Mouse (Mus musculus) ovary, adult 18-20 months (tissue): Measurements from ENCODE around the gene Fam102b.

ENCODE experiments used
- DNase-seq: peaks from one replicate; pipeline ENCODE4 v3.0.0; 2022; ENCODE audit warnings: low spot score, mixed read lengths

Fam102b gene

DNA sequence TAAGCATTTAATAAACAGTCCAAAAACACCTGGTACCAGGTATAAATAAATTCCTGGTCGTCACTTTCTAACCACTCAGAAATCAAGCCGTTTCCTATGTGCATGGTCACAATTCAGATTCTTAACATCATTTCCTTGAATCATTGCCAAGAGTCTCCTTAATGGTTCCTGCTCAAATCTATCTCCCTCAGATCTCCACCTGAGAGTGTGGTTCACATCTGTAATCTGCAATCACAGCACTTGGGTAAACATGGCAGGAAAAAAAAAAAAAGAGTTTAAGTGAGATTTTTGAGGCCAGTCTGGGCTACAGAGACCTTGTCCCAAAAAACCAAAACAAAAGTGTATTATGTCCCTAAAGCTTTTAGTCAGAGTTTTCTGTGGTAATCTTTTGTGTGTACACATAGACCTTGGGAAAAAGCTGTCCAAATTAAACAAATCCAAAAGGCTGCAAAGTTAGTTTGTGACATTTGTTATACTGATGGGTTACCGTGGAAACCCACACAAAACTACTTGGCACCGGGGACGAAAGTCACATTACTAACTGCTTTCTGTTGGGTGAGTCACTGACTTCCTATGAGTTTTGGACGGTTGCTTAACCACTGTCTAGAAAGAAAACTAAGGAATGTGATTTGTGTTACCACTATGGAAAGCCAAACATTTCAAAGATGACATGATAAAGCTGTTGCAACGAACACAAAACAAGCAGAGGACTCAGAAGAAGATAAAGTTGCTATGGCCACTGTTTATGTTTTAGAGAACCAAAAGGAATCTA lies 16.7 kb downstream of the Fam102b start:
- DNase-seq, result peak; percentile 37

DNA sequence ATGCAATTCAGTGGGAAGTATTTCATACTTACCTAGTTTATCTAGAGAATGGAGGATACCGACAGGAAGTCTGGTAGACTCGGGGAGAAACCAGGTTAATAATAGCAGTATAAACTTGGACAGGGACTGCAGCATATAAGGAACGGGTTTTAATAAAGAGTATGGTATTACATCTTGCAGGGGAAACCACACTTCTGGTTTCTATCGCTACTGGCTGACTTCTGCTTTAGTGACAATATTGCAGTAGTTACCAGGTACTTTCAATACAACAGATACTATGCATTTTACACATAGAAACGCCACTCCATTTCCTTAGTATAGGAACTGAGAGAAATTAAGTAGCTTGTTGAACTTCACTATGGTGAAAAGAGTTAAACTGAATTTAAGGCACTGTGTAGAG lies 19.2 kb downstream of the Fam102b start:
- no peak for DNase-seq

DNA sequence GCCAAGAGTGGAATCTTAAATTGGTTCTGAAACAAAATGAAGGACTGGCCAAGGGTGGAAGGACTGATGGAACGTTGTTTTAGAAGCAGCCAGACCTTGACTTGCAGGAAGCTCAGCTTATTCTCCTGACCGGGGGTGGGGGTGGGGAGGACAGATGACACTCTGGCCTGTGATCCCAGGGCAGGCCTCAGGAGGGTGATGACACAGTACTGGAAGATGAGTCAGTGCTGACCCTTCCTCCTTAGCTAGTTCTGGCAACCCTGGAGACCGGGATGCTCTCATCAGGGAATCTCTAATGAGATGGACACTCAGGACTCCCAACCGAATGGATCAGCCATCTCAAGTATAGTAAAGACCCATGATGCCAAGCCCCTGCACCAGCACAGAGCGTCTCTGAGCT lies 21.6 kb downstream of the Fam102b start:
- DNase-seq, result no peak

DNA sequence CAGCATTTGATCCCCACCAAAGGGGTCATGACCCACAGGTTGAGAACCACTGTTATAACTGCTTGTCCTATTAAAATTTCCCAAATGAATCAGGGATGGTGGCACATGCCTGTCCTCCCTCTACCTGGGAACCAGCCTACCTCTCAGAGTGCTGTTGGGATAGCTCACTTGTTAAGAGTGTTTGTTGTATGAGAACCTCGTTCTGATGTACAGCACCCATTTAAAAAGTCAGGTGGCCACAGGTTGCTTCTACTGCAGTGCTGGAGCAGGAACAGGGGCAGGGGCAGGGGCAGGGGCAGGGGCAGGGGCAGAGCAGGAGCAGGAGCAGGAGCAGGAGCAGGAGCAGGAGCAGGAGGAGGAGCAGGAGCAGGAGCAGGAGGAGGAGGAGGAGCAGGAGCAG lies 28.2 kb downstream of the Fam102b start:
- DNase-seq, result no peak

DNA sequence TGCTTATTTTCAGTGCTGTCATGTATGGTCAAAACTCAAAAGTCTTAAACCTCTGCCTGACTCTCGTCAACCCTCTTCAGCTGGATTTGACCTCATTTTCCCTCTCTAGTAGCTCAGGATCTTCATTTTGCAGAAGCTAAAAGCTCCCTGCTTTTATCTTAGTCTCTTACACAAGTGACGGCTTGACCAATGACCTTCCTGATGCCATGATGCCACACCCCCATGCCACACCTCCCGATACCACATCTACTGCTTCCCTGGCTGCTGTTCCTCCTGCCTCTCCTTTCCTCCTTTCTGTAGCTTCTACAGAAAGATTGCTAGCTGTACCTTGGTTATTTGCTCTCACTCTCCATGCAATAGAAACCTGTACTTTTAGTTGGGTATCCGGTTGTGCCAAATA lies 29.6 kb downstream of the Fam102b start:
- no peak for DNase-seq

DNA sequence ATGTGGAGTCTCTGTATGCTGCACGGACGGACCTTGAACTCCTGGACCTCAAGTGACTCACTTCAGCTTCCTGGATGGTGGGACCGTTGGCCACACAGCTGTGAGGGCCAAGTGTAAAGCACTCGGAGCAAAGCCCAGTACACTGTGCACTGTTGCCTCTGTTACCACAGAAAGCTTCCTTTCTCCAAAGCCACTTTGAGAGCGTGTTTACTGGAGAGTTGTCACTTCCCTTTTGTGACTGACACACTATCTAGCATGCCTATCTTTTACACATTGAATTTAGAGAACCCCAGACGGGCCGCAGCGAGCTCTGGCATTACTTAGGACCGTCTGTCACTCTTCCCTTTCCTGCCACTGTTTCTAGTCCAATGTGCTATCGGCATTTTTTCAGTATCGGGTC lies 30.1 kb downstream of the Fam102b start:
- DNase-seq, result no peak

DNA sequence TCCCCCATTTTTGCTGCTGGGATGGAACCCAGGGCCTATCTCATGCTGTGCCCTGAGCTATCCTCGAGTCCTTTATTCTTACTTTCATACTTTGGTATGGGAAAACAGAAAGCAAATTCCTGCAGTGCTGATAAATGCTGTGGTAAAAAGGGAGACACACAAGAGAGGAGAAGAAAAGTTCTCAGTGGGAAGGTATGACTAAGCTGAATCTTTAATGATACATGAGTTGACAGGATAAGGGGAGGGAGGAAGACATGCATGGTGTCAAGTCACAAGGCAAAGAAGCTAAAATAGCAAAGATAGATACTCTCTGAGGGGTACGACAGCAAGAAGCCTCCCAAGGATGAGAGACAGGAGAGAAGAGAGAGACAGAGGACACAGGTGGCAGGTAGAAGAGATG lies 32.0 kb downstream of the Fam102b start:
- no peak for DNase-seq

DNA sequence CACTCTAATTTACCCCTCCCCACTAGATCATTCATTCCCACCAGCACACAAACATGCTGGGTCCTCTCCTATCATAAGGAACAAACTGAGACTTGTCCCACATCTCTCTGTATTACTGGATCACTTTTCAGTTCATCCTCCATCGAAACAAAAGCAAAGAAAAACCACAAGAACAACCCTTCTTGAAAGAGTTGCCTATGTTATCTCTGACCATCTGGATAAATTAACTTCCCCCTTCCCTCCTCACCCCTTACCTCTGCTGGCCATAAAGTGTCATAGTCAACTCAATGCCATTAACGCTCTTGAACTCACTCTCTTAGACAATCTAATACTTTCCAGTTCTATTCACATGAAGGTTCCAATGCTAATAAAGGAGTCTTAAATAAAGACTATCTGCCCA lies 32.9 kb downstream of the Fam102b start:
- DNase-seq, result no peak

DNA sequence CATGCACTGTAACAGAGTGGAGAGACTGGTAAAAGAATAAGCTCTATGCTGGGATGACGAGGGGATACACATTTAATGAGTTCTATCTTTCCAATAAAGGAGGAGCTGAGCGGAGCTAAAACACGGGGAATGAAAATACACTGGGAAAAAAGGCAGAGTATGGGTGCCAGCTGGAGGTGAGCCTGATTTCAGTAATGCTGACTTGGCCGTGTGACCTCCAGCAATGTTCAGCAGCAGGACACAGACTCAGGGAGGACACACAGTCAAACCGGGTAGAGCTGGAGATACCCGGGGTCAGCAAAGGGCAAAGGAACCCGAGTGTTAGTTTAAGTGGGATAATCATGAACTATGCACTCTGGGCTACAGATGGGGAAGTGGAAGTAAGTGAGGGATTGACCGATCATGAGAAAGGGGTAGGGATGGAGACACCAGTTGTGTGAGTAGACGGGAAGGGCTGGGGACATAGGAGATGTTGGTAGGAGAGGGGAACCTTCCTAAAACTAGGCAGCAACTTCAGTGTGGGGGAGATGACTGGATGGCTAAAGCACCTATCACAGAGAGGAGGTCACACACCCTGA lies 37.3 kb downstream of the Fam102b start:
- DNase-seq, result no peak

DNA sequence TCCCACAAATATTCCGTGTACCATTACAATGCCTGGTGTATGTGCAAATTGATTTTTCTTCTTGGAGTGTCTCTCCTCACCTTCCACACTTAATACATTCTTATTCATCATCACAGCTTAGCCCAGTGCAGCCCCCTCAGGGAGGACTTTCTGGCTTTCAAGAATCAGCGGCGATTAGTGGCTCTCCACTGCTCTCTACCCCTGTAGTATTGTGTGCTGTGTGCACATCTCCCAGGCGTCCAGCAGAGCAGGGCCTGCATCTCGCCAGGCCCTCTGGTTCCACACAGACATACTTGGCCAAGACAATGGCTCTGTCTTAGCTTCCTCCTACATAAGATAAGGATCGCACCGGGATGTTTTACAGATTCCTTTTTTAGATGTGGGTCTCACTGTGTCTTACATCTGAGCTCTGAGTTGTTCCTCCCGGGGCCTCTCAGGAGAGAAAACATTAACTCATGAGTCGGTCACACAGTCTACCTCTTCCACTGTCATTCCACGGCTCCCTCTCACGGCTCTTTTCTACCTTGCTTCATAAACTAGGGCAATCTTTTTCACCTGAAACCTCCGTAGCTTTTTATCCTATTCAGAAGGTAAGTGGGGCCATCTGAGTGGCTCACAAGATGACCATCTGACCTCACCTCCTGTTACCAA lies 40.3 kb downstream of the Fam102b start:
- DNase-seq, result no peak

DNA sequence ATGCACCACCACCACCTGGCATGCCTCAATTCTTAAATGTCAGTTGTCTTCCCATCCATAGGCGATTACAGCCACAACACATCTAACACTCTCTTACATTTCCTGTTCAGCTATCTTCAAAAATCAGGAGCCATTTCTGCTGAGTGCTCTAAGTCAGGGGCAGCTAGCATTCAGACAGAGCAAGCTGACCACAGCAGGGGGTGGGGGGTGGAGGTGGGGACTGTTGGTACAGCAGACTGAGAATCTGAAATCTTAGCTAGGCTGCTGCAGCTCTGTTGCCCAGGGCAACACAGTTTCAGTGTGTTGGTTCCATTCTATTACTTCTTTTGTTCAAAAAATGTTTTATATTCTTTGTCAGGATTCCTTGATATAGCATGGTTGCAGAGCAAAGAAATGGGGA lies 40.9 kb downstream of the Fam102b start:
- no peak for DNase-seq

DNA sequence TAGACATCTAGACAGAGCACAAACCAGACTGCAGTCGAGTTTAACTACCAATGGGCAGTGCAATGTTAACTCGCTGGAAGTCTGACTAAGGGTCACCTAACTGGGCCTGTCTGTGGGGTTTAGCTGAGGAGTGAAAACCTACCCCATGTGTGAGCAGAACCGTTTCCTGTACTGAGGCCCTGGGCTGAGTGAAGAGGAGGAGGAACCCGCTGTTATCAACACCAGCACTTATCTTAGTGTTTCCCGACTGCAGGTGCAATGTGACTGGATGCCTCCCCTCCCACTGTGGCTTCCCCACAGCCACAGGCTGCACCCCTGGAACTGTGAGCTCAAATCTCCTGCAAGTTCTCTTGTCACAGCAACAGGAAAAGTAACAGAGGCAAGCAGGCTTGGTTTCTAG lies 43.4 kb downstream of the Fam102b start:
- DNase-seq, result no peak

DNA sequence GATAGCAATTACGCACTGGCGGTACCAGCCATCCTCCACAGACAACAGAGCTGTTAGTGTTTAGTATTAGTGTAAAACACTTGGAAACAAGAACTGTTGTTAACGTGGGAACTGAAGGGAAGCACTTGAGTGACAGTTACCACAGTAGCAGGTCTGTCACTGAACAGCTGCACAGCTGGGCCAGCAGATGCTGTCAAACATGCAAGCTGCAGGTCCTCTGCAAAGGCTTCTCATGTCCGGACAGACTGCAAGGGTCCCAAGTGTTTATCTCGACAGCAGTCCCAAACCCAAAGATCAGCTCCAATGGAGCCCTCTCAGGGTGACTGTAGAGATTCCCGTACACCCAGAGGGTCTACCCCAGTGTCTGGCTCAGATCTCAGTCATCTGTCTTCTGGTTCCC lies 45.5 kb downstream of the Fam102b start:
- no peak for DNase-seq

DNA sequence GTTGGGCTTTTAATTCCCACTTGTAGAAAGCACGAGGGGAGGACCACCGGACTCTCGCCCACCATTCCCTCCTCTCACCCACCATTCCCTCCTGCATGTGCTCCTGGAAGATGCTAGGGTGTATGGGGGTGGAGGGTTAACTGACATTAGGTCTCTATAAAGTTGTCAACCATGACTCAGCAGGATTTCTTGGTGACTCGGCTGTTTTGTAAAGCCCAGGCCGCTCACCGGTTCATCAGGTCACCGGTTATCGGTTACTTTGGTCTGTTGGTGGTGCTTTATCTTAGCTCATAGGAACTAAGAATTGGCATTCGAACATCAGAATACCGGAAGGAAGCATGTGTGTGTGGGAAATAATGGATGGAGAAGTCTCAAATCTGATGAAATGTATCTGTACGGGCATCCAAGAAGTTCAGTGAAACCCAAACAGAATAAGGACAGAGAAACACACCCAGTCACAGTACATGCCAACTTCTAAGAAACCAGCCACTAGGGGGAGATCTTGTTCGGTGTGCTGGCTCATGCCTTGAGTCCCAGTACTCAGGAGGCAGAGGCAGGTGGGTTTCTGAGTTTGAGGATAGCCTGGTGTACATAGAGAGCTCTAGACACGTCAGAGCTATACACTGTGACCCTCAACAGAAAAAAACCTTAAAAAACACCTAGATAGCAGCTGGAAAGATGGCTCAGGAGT lies 49.9 kb downstream of the Fam102b start:
- no peak for DNase-seq

DNA sequence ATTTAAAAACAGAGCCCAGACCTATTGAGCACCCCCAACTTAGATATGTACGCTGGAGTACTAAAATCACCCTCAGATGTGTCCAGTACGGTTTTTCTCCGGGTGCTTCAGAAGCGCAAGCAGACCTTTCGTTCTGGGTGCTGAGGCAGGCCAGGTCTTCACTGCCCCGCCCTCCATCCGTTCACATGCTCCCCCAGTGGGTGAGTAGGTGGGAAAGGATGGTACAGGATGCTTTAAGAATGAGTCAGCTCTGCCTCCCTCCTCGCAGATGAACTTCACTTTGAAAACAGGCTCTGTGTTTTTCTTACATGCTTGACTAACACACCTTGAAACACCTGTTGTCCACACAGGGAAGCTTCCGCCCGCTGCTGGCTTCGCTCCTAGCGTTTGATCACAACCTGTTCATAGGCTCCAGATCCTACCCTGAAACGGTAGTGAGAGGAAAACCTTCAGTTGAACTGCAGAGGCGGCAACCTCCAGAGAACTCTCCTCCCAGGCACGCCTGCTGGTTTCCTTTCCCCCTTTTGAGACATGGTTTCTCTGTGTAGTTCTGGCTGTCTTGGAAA lies 52.4 kb downstream of the Fam102b start:
- no peak for DNase-seq

DNA sequence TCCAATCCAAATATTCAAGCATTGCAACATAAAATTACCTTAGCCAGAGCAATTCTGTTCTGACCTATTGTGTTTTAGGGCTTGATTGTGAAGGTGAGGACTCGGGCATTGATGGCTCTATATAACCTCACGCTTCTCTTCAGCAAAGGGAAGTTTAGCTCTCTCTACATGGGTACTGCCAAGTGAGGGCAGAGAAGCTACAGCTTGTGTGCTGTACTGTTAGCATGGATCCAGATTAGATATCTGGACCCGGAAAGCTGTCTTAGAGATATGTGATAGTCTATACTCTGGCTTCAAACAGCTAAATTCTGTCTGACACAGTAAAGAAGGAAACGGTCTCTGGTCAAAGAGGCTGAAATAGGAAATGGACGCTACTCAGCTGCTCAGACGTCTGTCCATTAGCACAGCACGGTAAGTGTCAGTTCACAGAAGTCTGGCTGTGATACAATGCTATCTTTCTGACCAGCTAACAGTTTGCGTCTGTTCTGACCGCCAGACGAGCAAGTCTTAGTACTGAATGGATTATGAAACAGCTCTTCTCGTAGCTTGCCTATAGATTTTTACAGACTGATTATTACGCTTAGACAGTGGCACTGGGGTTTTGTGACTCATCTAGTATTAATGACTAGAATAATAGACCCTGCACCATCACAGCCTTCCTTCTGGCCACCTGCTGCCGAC lies 53.3 kb downstream of the Fam102b start:
- no peak for DNase-seq

DNA sequence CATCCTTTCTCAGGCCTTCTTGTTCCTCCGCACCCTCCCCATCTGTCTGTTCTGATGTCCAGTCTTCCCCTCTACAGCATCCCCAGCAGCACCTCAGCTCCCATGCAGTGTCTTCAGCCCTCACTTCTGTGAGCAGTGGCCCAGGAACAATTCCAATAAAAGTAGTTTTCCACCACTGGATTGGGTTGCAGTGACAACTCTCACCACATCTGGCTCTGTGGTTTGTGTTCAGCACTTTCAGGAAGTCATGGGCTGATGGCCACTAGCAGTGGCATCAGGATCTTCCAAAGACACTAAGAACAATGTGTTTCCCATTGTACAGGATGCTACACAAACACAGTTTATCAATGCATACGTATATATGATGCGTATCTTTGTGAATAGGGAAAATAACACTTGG lies 61.4 kb downstream of the Fam102b start:
- no peak for DNase-seq

DNA sequence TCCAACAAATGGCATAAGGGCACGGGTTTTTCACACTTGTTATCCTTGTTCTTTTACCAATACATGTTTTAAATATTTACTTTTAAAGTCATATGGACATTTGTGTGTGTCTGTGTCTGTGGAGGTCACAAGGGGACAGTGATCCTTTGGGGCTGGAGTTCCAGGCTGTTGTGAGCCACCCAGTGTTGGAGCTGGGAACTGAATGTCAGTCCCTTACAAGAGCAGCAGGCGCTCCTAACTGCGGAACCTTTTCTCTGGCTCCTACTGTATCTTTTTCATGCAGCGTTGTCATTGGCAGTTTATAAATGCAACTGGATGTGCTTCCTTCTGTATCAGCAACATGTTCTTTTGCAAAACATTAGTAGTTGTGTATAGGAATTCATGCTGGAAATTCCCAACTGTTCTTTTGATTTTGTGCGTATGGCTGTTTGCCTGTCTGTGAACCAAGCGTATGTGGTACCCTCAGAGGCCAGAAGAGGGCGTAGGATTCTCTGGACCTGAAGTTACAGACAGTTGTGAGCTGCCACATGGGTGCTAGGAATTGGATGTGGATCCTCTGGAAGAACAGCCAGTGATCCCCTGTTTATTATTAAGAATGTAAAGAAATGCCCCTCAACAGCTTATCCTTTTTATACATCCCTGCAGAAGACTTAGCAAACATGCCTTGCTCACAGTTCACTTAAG lies 62.9 kb downstream of the Fam102b start:
- no peak for DNase-seq

DNA sequence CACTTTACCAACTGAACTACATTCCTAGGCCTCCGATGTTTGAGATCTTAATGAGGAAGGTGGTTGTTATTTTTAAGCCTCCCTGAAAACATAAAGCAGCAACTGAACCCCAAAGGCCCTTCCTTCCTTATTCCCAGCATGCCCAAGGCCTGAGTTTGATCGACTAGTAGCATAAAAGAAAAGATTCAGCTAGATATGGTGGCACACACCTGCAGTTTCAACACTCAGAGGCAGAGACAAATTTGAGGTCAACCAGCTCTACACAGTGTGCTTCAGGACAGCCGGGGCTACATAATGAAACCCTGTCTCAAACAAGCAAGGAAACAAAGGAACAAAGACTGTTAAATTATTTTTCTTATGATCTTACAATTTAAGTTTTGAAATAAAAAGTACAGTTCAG lies 63.6 kb downstream of the Fam102b start:
- no peak for DNase-seq

DNA sequence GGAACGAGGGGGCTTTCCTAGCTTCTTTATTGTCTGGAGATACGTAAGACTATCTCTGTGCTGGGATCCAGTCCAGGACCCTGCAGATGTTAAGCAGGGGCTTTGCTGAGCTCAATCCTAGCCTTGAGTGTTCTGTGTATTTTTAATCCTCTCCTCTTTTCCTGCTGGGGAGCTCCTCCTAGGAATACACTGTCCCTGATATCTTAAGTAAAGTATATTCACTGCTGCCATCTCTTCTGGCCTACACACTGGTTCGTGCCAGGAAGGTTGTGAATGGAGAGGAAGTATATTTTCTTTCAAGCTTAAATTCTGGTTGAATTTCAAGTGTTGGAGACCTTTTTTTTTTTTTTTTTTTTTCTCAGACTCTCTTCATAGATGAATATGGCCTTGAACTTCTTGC lies 64.1 kb downstream of the Fam102b start:
- DNase-seq, result no peak

DNA sequence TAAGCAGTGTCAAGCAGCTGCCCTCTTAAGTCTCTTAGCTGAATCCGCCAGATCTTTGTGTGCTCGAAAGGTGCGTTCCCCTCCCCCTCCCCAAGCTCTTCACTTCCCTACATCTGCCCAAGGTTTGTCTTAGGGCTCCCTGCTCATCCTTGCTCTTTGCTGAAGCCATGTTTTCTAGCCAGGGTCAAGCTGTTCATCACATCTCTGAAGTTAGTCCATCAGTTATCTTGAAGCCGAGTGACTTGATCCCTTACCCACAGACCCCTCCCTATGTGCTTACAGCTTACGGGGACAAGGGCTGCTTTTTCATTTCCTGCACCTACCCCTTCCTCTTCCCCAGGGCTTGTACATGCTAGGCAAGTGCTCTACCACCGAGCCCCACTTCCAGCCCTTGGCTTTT lies 65.8 kb downstream of the Fam102b start:
- DNase-seq, result no peak

DNA sequence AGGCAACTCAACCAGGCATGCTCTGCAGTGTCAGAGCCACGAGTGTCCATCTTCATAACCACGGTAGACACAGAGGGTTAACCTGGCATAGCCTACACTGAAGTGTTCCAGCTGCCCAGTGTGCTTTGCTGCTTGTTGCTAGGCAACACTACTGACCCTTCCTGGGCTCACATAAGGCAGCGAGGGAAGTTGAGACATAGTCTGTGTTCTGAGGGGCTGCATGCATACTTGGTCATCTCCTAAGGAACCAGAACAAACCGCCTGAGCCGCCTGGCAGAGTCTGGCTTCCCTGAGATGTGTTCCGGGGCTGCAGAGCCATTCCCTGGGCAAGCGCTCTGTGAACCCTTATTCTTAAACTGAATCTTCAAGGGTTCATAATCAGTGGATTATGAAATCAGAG lies 66.2 kb downstream of the Fam102b start:
- no peak for DNase-seq
